Mouse (Mus musculus): ENCODE measurements around the gene Wdr26.

DNA sequence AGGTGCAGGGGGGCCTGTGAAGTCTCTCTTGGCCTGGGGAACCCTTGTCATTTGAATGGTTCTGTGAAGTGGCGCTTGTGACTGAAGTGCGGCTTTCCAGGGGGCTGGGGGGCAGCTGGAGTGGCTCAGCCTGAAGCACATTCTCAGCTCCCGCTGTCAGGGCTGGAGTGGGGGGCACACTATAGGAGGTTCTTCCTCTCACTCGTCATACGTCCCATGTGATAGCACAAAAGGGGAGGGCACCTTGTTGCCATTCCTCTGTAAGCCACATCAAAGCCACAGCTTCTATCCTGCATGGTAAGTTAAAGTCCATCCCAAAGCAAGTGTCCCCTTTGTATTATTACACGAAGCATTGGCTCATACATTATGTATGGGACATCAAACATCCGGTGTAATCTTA is 19.5 kb upstream of the Wdr26 start:
- no peak for TF ChIP-seq CTCF (IDR thresholded peaks at IDR 0.05; ENCODE audit: low read depth, low read length)
- TF ChIP-seq POLR2A (IDR thresholded peaks at IDR 0.05; ENCODE audit: insufficient read depth, low read length): no peak
- TF ChIP-seq EP300 (IDR thresholded peaks at IDR 0.05; ENCODE audit: insufficient read depth, low read depth, low read length): no peak
